Mouse (Mus musculus) kidney, embryonic 16.5 days (tissue): Measurements from ENCODE around the gene Epha4. TPM values are rescaled to one million over a fixed set of nuclear protein-coding genes. Genes with fewer than 3 reads are reported as not detected.

Source experiments
- ATAC-seq: fragments of 200-750 bp; cut with Nextera tagmentation; 2 replicates; pipeline ENCODE4 v1.8.0; 2017; ENCODE audit warnings: moderate TSS enrichment; ENCODE audit not compliant: low FRiP score, low TSS enrichment
- H3K27ac ChIP-seq: fragments of 300-500 bp; sonication (generic); 2 replicates; pipeline ENCODE4 v1.5.1; 2014; ENCODE audit warnings: low read length
- H3K27me3 ChIP-seq: fragments of 300-500 bp; sonication (generic); 2 replicates; pipeline ENCODE4 v1.6.1; 2014; ENCODE audit warnings: low read length, control low read depth, mixed read lengths; ENCODE audit not compliant: insufficient read depth
- H3K36me3 ChIP-seq: fragments of 300-500 bp; sonication (generic); 2 replicates; pipeline ENCODE4 v1.6.1; 2014; ENCODE audit warnings: low read length, control low read depth, mixed read lengths; ENCODE audit not compliant: insufficient read depth
- H3K4me1 ChIP-seq: fragments of 300-500 bp; sonication (generic); 2 replicates; pipeline ENCODE4 v1.6.1; 2014; ENCODE audit warnings: low read length, control low read depth, mixed read lengths; ENCODE audit not compliant: insufficient read depth
- H3K4me2 ChIP-seq: fragments of 300-500 bp; sonication (generic); replicated peaks from 2 replicates; pipeline ENCODE4 v1.6.1; 2014; ENCODE audit warnings: low read depth, low read length
- H3K4me3 ChIP-seq: fragments of 300-500 bp; sonication (generic); 2 replicates; pipeline ENCODE4 v1.5.1; 2014; ENCODE audit warnings: mild to moderate bottlenecking, low read length
- H3K9ac ChIP-seq: fragments of 300-500 bp; sonication (generic); replicated peaks from 2 replicates; pipeline ENCODE4 v1.6.1; 2014; ENCODE audit warnings: low read length
- H3K9me3 ChIP-seq: fragments of 300-500 bp; sonication (generic); 2 replicates; pipeline ENCODE4 v1.6.1; 2016; ENCODE audit warnings: low read length, control low read depth
- WGBS: fragments of 180-500 bp; shearing (Covaris S2); extraction: QIAGEN DNeasy Blood & Tissue Kit; methylation state at CpG from one replicate; pipeline ENCODE4 v1.1.7; 2014; 5-methylcytosine and 5-hydroxymethylcytosine counted together
- polyA plus RNA-seq: library from polyadenylated mRNA; unstranded; fragments of >200 nt; fragmentation: Nextera tagmentation; extraction: Ambion mirVana; gene quantifications from 2 replicates; pipeline ENCODE4 v1.2.1, GENCODE M21; 2015

Epha4 gene
- polyA plus RNA-seq, 1 experiment from 2014 or later, result 17.0 TPM

DNA sequence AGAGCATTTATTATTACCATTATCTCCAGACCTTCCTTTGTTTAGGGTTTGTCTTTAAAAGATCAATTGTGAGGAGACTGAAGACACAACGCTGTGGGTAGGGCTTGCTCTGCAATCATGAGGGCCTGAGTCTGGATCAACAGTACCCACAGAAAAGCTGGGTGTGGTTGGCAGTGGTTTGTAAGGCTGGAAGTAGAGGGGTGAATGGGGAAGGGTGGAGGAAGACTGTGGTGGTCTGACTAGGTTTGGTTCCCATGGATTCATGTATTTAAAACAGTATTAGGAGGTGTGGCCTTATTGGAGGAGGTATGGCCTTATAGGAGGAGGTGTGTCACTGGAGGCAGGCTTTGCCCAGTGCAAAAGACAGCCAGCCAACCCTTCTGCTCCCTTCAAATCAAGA, 113.4 kb downstream of the Epha4 start:
- no peak overlapping the region for H3K9ac ChIP-seq
- 76% methylated on average over 1 of the region's 1 CpGs for WGBS
- H3K9me3 ChIP-seq, result no peaks in the 10 kb centered on the region
- no peak overlapping the region for H3K4me2 ChIP-seq
- H3K36me3 ChIP-seq, result peaks cover 7% of the 10 kb centered on the region; the same call in 1 of the 2 replicates
- H3K27ac ChIP-seq, result no peak overlapping the region
- no peak for ATAC-seq
- H3K4me3 ChIP-seq, result no peak overlapping the region
- H3K4me1 ChIP-seq, result no peaks in the 10 kb centered on the region
- H3K27me3 ChIP-seq, result no peaks in the 10 kb centered on the region

DNA sequence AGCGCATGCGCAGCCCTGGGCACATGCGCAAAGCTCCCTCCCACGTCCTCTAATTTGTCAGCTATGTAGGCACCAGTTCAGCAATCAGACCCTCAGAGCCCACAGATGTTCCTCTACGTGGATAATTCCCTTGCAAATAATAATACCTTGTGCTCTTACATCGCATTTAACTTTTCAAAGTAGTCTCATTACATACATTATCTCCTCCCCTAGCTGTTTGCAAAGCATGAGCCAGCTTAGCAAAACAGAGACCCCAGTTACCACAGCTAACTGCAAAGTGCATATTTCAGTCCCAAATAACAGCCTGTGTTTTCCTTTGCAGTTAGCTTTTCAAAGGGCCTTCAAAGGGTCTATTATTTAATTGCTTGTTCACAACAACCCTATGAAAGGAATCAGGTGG, 123.3 kb downstream of the Epha4 start:
- no peak overlapping the region for H3K27ac ChIP-seq
- H3K36me3 ChIP-seq, result peaks cover 7% of the 10 kb centered on the region; the same call in 1 of the 2 replicates
- no peak overlapping the region for H3K4me2 ChIP-seq
- no peak overlapping the region for H3K9ac ChIP-seq
- no peaks in the 10 kb centered on the region; the same call in 1 of the 2 replicates for H3K4me1 ChIP-seq
- H3K4me3 ChIP-seq, result no peak overlapping the region
- 94% methylated on average over 6 of the region's 6 CpGs for WGBS
- H3K27me3 ChIP-seq, result no peaks in the 10 kb centered on the region
- H3K9me3 ChIP-seq, result no peaks in the 10 kb centered on the region
- no peak for ATAC-seq

DNA sequence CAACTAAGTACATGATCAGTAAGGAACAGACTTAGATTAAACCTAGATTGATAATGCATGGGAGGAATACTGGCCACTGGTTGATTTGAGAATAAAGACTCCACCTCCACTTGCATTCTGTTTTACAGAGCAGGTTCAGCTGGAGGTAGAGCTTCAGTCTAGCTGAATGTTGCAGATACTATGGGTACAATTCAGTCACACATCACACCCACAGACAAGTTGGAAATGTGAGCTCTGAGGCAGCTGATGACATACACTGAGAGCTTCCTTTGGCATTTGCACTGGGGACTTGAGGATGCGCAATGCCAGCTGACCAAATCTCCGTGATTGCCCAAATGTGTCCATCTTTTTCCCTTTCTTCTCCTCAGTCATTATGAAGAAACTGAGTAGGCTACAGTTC, 125.8 kb downstream of the Epha4 start:
- Histone ChIP-seq H3K4me2 (no peak overlapping the region), H3K27me3 (no peaks in the 10 kb centered on the region), H3K9ac (no peak overlapping the region), H3K4me1 (no peaks in the 10 kb centered on the region; the same call in 1 of the 2 replicates), H3K27ac (no peak overlapping the region), H3K4me3 (no peak overlapping the region), H3K9me3 (no peaks in the 10 kb centered on the region), H3K36me3 (peaks cover 7% of the 10 kb centered on the region; the same call in 1 of the 2 replicates)
- 97% methylated on average over 2 of the region's 2 CpGs for WGBS
- ATAC-seq, result no peak

DNA sequence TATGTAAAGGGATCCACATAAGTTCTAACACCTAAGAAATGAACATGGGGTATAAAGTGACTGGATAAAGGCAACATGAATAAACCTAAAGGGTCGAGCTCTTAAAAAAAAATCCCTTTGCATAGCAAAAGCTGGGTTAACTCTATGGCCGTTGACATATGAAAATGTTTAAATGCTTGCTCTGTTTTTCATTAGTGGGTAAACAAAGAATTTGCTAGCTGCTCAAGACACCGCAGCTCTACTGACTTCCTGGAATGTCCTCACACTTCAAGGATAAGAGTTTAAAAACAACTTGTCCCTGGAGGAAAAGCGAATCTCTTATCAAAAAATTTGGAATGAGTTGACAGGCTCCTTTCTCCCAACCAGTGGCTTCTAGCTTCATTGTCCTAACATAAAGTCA, 126.3 kb downstream of the Epha4 start:
- Histone ChIP-seq H3K27me3 (no peaks in the 10 kb centered on the region), H3K4me2 (no peak overlapping the region), H3K36me3 (peaks cover 7% of the 10 kb centered on the region; the same call in 1 of the 2 replicates), H3K4me1 (no peaks in the 10 kb centered on the region; the same call in 1 of the 2 replicates), H3K27ac (no peak overlapping the region), H3K9ac (no peak overlapping the region), H3K9me3 (no peaks in the 10 kb centered on the region), H3K4me3 (no peak overlapping the region)
- 73% methylated on average over 4 of the region's 4 CpGs for WGBS
- no peak for ATAC-seq

DNA sequence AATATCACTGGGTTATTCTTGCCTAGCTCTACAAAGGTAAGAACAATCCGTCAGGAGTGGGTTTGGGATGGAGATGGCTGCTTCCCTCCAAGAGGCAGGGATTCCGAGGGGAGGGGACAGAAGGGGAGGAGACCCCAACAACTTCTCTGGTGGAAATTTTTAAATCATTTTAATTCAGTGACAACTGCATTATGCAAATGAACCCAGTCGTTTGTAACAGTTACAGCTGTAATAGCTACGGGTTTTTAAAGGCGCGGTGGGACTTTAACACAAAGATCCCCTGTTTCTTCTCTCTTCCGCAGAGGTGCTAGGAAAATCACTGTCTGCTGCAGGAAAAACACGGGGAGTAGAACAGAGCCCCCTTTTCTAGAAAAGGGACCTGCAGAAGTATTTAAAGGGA, 129.3 kb downstream of the Epha4 start:
- H3K4me2 ChIP-seq, result no peak overlapping the region
- no peak overlapping the region for H3K9ac ChIP-seq
- no peak for ATAC-seq
- H3K4me1 ChIP-seq, result no peaks in the 10 kb centered on the region; the same call in 1 of the 2 replicates
- no peaks in the 10 kb centered on the region for H3K9me3 ChIP-seq
- H3K36me3 ChIP-seq, result peaks cover 16% of the 10 kb centered on the region; the same call in 1 of the 2 replicates
- no peaks in the 10 kb centered on the region for H3K27me3 ChIP-seq
- H3K4me3 ChIP-seq, result no peak overlapping the region
- no peak overlapping the region for H3K27ac ChIP-seq
- WGBS, result 74% methylated on average over 8 of the region's 8 CpGs

DNA sequence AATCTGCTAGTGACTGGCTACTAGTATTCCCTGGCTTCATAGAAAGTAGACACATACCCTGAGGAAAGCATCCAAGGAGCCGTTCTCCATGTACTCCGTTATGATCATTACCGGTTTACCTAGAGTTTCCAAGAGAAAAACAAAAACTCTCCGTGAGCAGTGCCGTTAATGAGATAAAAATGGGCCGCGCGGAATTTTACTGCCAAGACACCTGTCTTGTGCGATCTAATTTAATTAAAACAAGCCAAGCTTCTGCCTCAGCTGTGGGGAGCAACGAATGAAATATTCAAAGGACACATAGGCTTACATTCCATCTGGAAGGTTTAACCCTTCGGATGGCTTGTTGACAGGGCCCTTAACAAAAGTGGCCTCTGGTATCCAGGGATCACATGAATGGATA, 131.4 kb downstream of the Epha4 start:
- Histone ChIP-seq H3K36me3 (peaks cover 13% of the 10 kb centered on the region; the same call in 1 of the 2 replicates), H3K9me3 (no peaks in the 10 kb centered on the region), H3K4me2 (no peak overlapping the region), H3K9ac (no peak overlapping the region), H3K27me3 (no peaks in the 10 kb centered on the region), H3K4me3 (no peak overlapping the region), H3K27ac (no peak overlapping the region), H3K4me1 (no peaks in the 10 kb centered on the region)
- WGBS, result 86% methylated on average over 11 of the region's 11 CpGs
- ATAC-seq, result no peak

DNA sequence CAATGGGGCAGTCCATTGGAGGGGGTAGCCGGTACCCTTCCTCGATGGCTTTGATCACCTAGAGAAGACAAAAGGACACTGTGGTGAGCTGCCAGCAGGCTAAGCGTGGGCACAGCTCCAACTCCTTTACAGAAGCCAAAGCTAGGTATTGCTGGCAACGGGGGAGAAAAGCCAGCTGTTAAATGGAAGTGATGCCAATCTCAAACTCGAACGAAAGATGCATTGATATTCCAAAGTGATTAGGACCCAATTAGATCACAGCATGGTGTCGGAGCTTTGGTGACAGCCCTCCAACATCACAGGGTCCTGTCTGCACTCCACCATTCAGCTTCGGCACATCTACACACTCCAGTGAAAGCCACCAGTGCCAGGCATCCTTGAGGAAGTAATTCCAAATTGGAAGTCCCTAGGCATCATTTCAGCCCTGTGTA, 137.3 kb downstream of the Epha4 start:
- Histone ChIP-seq H3K27me3 (no peaks in the 10 kb centered on the region), H3K27ac (no peak overlapping the region), H3K4me2 (no peak overlapping the region), H3K9me3 (no peaks in the 10 kb centered on the region), H3K9ac (no peak overlapping the region), H3K4me1 (no peaks in the 10 kb centered on the region), H3K36me3 (peaks cover 21% of the 10 kb centered on the region), H3K4me3 (no peak overlapping the region)
- no peak for ATAC-seq
- WGBS, result 92% methylated on average over 8 of the region's 8 CpGs

DNA sequence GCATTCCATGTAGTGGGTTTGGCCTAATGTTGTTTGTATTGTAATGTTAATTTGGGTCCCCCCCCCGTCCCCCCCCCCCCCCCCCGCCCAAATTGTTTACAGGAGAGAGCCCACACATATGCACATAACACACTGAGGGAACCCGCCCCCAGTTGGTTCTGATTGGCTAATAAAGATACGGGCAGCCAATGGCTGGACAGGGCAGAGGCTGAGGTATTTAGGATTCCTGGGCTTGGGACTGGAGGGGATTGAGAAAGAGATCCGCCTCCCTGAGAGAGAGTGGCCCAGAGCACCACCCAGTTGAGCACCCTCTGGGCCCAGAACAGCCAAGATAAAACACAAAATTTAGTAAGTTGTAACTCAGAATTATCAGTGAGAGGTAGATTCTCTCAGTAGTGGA, 140.8 kb downstream of the Epha4 start:
- H3K27ac ChIP-seq, result no peak overlapping the region
- no peak for ATAC-seq
- H3K9ac ChIP-seq, result no peak overlapping the region
- H3K4me3 ChIP-seq, result no peak overlapping the region
- no peaks in the 10 kb centered on the region for H3K9me3 ChIP-seq
- H3K27me3 ChIP-seq, result no peaks in the 10 kb centered on the region
- 67% methylated on average over 4 of the region's 5 CpGs for WGBS
- no peaks in the 10 kb centered on the region for H3K4me1 ChIP-seq
- peaks cover 25% of the 10 kb centered on the region for H3K36me3 ChIP-seq
- H3K4me2 ChIP-seq, result no peak overlapping the region

DNA sequence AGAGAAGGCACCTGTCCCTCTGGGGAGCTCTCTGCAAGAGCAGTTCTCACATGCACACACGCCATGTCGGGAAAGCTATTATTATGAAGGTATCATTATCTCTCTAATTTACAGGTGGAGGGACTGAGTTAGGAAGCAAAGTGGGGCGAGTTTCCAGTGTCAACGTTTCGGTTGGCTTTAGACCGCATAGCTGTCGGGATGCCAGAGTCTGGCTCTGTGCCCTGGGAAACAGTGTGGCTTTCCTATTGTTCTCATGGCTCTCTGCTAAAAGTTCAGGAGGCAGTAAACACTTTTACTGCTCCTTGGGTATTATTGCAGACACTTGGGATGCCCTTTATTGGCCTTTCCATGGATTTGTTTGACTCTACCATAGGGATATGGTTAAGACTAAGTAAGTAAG, 144.0 kb downstream of the Epha4 start:
- H3K9ac ChIP-seq, result no peak overlapping the region
- 78% methylated on average over 7 of the region's 7 CpGs for WGBS
- H3K27ac ChIP-seq, result no peak overlapping the region
- H3K4me3 ChIP-seq, result no peak overlapping the region
- H3K27me3 ChIP-seq, result no peaks in the 10 kb centered on the region
- peaks cover 15% of the 10 kb centered on the region for H3K36me3 ChIP-seq
- no peaks in the 10 kb centered on the region for H3K4me1 ChIP-seq
- no peaks in the 10 kb centered on the region for H3K9me3 ChIP-seq
- no peak overlapping the region for H3K4me2 ChIP-seq
- no peak for ATAC-seq

DNA sequence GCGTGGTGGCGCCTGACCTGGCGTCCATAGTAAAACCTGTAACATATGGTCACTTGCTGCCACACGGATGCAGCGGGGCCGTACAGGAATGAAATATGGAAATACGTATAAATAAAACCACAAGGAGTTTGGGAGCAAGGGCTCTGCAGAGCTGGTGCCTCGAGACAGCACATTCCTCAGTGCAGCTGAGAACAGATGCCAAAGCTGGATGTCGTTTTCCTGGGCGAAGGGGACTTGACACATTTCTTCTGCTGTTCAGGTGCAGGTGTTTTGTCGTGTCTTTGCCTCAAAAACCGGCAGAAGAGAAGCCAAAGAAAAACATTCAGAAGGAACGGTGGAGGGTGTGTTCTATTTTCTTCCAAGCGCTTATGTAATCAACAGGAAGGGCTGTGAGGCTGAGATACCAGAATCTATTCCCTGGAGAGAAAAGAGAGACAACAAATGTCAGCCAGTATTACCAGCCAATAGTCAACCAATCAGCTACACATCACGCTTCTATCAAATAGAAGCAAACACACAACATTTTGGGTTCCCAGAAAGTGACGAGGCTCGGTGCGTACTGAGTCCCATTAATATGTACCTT, 145.5 kb downstream of the Epha4 start:
- 84% methylated on average over 18 of the region's 18 CpGs for WGBS
- no peaks in the 10 kb centered on the region for H3K9me3 ChIP-seq
- H3K27me3 ChIP-seq, result no peaks in the 10 kb centered on the region
- H3K36me3 ChIP-seq, result peaks cover 11% of the 10 kb centered on the region
- H3K4me2 ChIP-seq, result no peak overlapping the region
- no peaks in the 10 kb centered on the region for H3K4me1 ChIP-seq
- no peak overlapping the region for H3K27ac ChIP-seq
- H3K4me3 ChIP-seq, result no peak overlapping the region
- H3K9ac ChIP-seq, result no peak overlapping the region
- no peak for ATAC-seq
